Mouse (Mus musculus): ENCODE measurements at regions not wholly inside any gene's neighbourhood (a gene's known extent, or its start where the extent isn't known, plus 50 kb on each side); places are given as distances from the start of the nearest gene placed in this dataset.

- H3K27ac ChIP-seq: no peak overlapping the region
- H3K4me1 ChIP-seq: no peaks in the 10 kb centered on the region
- H3K36me3 ChIP-seq: no peaks in the 10 kb centered on the region
- no peak overlapping the region for H3K4me2 ChIP-seq (replicated peaks)
- no peak for ATAC-seq (ENCODE audit: low FRiP score)
- no peak overlapping the region for H3K9ac ChIP-seq
- H3K4me3 ChIP-seq: no peak overlapping the region
- H3K9me3 ChIP-seq (replicated peaks): no peaks in the 10 kb centered on the region
- 26% methylated on average over 2 of the region's 2 CpGs for WGBS
- no peaks in the 10 kb centered on the region for H3K27me3 ChIP-seq
These were observed 62.5 kb downstream of the Rad51ap2 start for GRCm38 (mm10) chr12:11518379-11518778.

GRCm38 (mm10) chr12:11562891-11563290, 107.0 kb downstream of the Rad51ap2 start:
- no peak overlapping the region for H3K27ac ChIP-seq
- no peak overlapping the region for H3K4me3 ChIP-seq
- H3K4me2 ChIP-seq (replicated peaks): no peak overlapping the region
- no peaks in the 10 kb centered on the region for H3K9me3 ChIP-seq (replicated peaks)
- no peak overlapping the region for H3K9ac ChIP-seq
- 80% methylated on average over 6 of the region's 6 CpGs for WGBS
- H3K36me3 ChIP-seq: no peaks in the 10 kb centered on the region
- no peak for ATAC-seq (ENCODE audit: low FRiP score)
- no peaks in the 10 kb centered on the region for H3K27me3 ChIP-seq
- H3K4me1 ChIP-seq: no peaks in the 10 kb centered on the region

- ATAC-seq (ENCODE audit: low FRiP score): no peak
- Histone ChIP-seq H3K9me3 (replicated peaks) (no peaks in the 10 kb centered on the region), H3K9ac (no peak overlapping the region), H3K4me1 (no peaks in the 10 kb centered on the region), H3K4me2 (replicated peaks) (no peak overlapping the region), H3K27ac (no peak overlapping the region), H3K4me3 (no peak overlapping the region), H3K27me3 (no peaks in the 10 kb centered on the region), H3K36me3 (no peaks in the 10 kb centered on the region)
- WGBS: 90% methylated on average over 1 of the region's 1 CpGs
These were observed 114.3 kb downstream of the Rad51ap2 start for GRCm38 (mm10) chr12:11570160-11570559.

GRCm38 (mm10) chr12:11603946-11604345, 148.1 kb downstream of the Rad51ap2 start:
- Histone ChIP-seq H3K27me3 (no peaks in the 10 kb centered on the region), H3K36me3 (no peaks in the 10 kb centered on the region), H3K4me2 (replicated peaks) (no peak overlapping the region), H3K9me3 (replicated peaks) (no peaks in the 10 kb centered on the region), H3K4me3 (no peak overlapping the region), H3K9ac (no peak overlapping the region), H3K4me1 (no peaks in the 10 kb centered on the region), H3K27ac (no peak overlapping the region)
- 85% methylated on average over 2 of the region's 2 CpGs for WGBS
- ATAC-seq (ENCODE audit: low FRiP score): no peak

GRCm38 (mm10) chr12:11608733-11609132, 152.9 kb downstream of the Rad51ap2 start:
- Histone ChIP-seq H3K4me1 (no peaks in the 10 kb centered on the region), H3K36me3 (no peaks in the 10 kb centered on the region), H3K4me3 (no peak overlapping the region), H3K9me3 (replicated peaks) (no peaks in the 10 kb centered on the region), H3K27ac (no peak overlapping the region), H3K27me3 (no peaks in the 10 kb centered on the region), H3K9ac (no peak overlapping the region), H3K4me2 (replicated peaks) (no peak overlapping the region)
- ATAC-seq (ENCODE audit: low FRiP score): no peak

- 91% methylated on average over 2 of the region's 2 CpGs for WGBS
- H3K9ac ChIP-seq: no peak overlapping the region
- no peak for ATAC-seq (ENCODE audit: low FRiP score)
These were observed 155.8 kb downstream of the Rad51ap2 start for GRCm38 (mm10) chr12:11611656-11612055.

GRCm38 (mm10) chr12:11615237-11615636, 159.4 kb downstream of the Rad51ap2 start:
- Histone ChIP-seq H3K27me3 (no peaks in the 10 kb centered on the region), H3K4me2 (replicated peaks) (no peak overlapping the region), H3K36me3 (no peaks in the 10 kb centered on the region), H3K9me3 (replicated peaks) (no peaks in the 10 kb centered on the region), H3K4me1 (no peaks in the 10 kb centered on the region), H3K4me3 (no peak overlapping the region), H3K27ac (no peak overlapping the region), H3K9ac (no peak overlapping the region)
- ATAC-seq (ENCODE audit: low FRiP score): no peak
- 76% methylated on average over 2 of the region's 2 CpGs for WGBS

More at GRCm38 (mm10) chr12:11611656-11612055, 155.8 kb downstream of the Rad51ap2 start:
- H3K4me2 ChIP-seq (replicated peaks): no peak overlapping the region
- no peaks in the 10 kb centered on the region for H3K36me3 ChIP-seq
- H3K4me3 ChIP-seq: no peak overlapping the region
- no peaks in the 10 kb centered on the region for H3K9me3 ChIP-seq (replicated peaks)
- H3K27me3 ChIP-seq: no peaks in the 10 kb centered on the region
- no peak overlapping the region for H3K27ac ChIP-seq
- H3K4me1 ChIP-seq: no peaks in the 10 kb centered on the region

GRCm38 (mm10) chr12:11623561-11623960, 167.7 kb downstream of the Rad51ap2 start:
- no peak for ATAC-seq (ENCODE audit: low FRiP score)
- H3K4me1 ChIP-seq: no peaks in the 10 kb centered on the region
- WGBS: 97% methylated on average over 1 of the region's 1 CpGs
- H3K27ac ChIP-seq: no peak overlapping the region
- no peak overlapping the region for H3K9ac ChIP-seq
- H3K36me3 ChIP-seq: no peaks in the 10 kb centered on the region
- H3K4me2 ChIP-seq (replicated peaks): no peak overlapping the region
- H3K9me3 ChIP-seq (replicated peaks): no peaks in the 10 kb centered on the region
- no peaks in the 10 kb centered on the region for H3K27me3 ChIP-seq
- no peak overlapping the region for H3K4me3 ChIP-seq

GRCm38 (mm10) chr12:11630178-11630577, 174.3 kb downstream of the Rad51ap2 start:
- H3K4me2 ChIP-seq (replicated peaks): no peak overlapping the region
- WGBS: 63% methylated on average over 1 of the region's 1 CpGs
- H3K9me3 ChIP-seq (replicated peaks): no peaks in the 10 kb centered on the region
- no peaks in the 10 kb centered on the region for H3K27me3 ChIP-seq
- H3K4me1 ChIP-seq: no peaks in the 10 kb centered on the region
- H3K27ac ChIP-seq: no peak overlapping the region
- no peak overlapping the region for H3K9ac ChIP-seq
- no peak overlapping the region for H3K4me3 ChIP-seq
- H3K36me3 ChIP-seq: no peaks in the 10 kb centered on the region
- ATAC-seq (ENCODE audit: low FRiP score): no peak

- no peak for ATAC-seq (ENCODE audit: low FRiP score)
These were observed 175.9 kb downstream of the Rad51ap2 start for GRCm38 (mm10) chr12:11631790-11632189.

GRCm38 (mm10) chr12:11673281-11673680, 217.4 kb downstream of the Rad51ap2 start:
- Histone ChIP-seq H3K27ac (no peak overlapping the region), H3K9me3 (replicated peaks) (no peaks in the 10 kb centered on the region), H3K4me2 (replicated peaks) (no peak overlapping the region), H3K4me3 (no peak overlapping the region), H3K9ac (no peak overlapping the region), H3K27me3 (no peaks in the 10 kb centered on the region), H3K36me3 (no peaks in the 10 kb centered on the region), H3K4me1 (no peaks in the 10 kb centered on the region)
- 81% methylated on average over 3 of the region's 3 CpGs for WGBS
- no peak for ATAC-seq (ENCODE audit: low FRiP score)

More at GRCm38 (mm10) chr12:11631790-11632189, 175.9 kb downstream of the Rad51ap2 start:
- Histone ChIP-seq H3K27ac (no peak overlapping the region), H3K4me1 (no peaks in the 10 kb centered on the region), H3K36me3 (no peaks in the 10 kb centered on the region), H3K4me2 (replicated peaks) (no peak overlapping the region), H3K27me3 (no peaks in the 10 kb centered on the region), H3K9ac (no peak overlapping the region), H3K4me3 (no peak overlapping the region), H3K9me3 (replicated peaks) (no peaks in the 10 kb centered on the region)
- 68% methylated on average over 1 of the region's 1 CpGs for WGBS

GRCm38 (mm10) chr12:11694797-11695196, 238.9 kb downstream of the Rad51ap2 start:
- 87% methylated on average over 3 of the region's 3 CpGs for WGBS
- no peaks in the 10 kb centered on the region for H3K27me3 ChIP-seq
- ATAC-seq (ENCODE audit: low FRiP score): no peak

GRCm38 (mm10) chr12:11708879-11709602, 253.2 kb downstream of the Rad51ap2 start:
- no peak overlapping the region for H3K4me2 ChIP-seq (replicated peaks)
- H3K9me3 ChIP-seq (replicated peaks): no peaks in the 10 kb centered on the region
- H3K4me1 ChIP-seq: no peaks in the 10 kb centered on the region
- H3K9ac ChIP-seq: no peak overlapping the region
- H3K27me3 ChIP-seq: no peaks in the 10 kb centered on the region
- no peak overlapping the region for H3K27ac ChIP-seq
- WGBS: 90% methylated on average over 2 of the region's 2 CpGs
- no peak for ATAC-seq (ENCODE audit: low FRiP score)
- no peaks in the 10 kb centered on the region for H3K36me3 ChIP-seq
- H3K4me3 ChIP-seq: no peak overlapping the region

More at GRCm38 (mm10) chr12:11694797-11695196, 238.9 kb downstream of the Rad51ap2 start:
- Histone ChIP-seq H3K36me3 (no peaks in the 10 kb centered on the region), H3K9me3 (replicated peaks) (0 out of 2 replicates have a peak, but pooled peaks cover 4% of the 10 kb centered on the region), H3K4me1 (no peaks in the 10 kb centered on the region), H3K4me3 (no peak overlapping the region), H3K4me2 (replicated peaks) (no peak overlapping the region), H3K9ac (no peak overlapping the region), H3K27ac (no peak overlapping the region)

Measured in hindbrain, embryonic 12.5 days (tissue).